Mouse (Mus musculus) testis, adult 2 months (tissue): ENCODE measurements around the gene Gm38392. TPM values are rescaled to one million over a fixed set of nuclear protein-coding genes. Genes with fewer than 3 reads are reported as not detected.
A peak's percentile ranks its signal among the peaks of the same experiment; 100 is the strongest.
"Not testable (repeated sequence)": the region's sequence is repeated elsewhere in the genome, so short reads cannot be mapped to it uniquely, and the experiment has no call there.

ENCODE experiments used
- H3K27ac ChIP-seq: fragments of 200-500 bp; 2 replicates; pipeline ENCODE4 v1.5.1; 2012; ENCODE audit warnings: low read depth, low read length; ENCODE audit not compliant: control insufficient read depth, insufficient read depth
- H3K27me3 ChIP-seq: fragments of 200-500 bp; 2 replicates; pipeline ENCODE4 v1.6.1; 2012; ENCODE audit warnings: mild to moderate bottlenecking, low read length, moderate library complexity; ENCODE audit not compliant: control insufficient read depth, insufficient read depth
- H3K36me3 ChIP-seq: fragments of 200-500 bp; 2 replicates; pipeline ENCODE4 v1.6.1; 2012; ENCODE audit warnings: mild to moderate bottlenecking, low read length; ENCODE audit not compliant: control insufficient read depth, insufficient read depth
- H3K4me1 ChIP-seq: fragments of 200-500 bp; 2 replicates; pipeline ENCODE4 v1.6.1; 2012; ENCODE audit warnings: low read length; ENCODE audit not compliant: control insufficient read depth, insufficient read depth
- H3K4me3 ChIP-seq: fragments of 200-500 bp; 2 replicates; pipeline ENCODE4 v1.5.1; 2012; ENCODE audit warnings: low read depth, mild to moderate bottlenecking, low read length, moderate library complexity, mixed read lengths; ENCODE audit not compliant: control insufficient read depth
- CTCF ChIP-seq: fragments of 200-500 bp; IDR thresholded peaks from 2 replicates; pipeline ENCODE4 v1.5.1; 2012; ENCODE audit warnings: low read depth, mild to moderate bottlenecking, inconsistent platforms, low read length, moderate library complexity; ENCODE audit not compliant: control insufficient read depth, insufficient read depth, insufficient replicate concordance
- POLR2A ChIP-seq: fragments of 200-500 bp; IDR thresholded peaks from 2 replicates; pipeline ENCODE4 v1.6.1; 2012; ENCODE audit warnings: low read depth, mild to moderate bottlenecking, inconsistent platforms, low read length, moderate library complexity; ENCODE audit not compliant: control insufficient read depth
- polyA plus RNA-seq: library from polyadenylated mRNA; depleted of rRNA; stranded (reverse); fragments of >200 nt; gene quantifications from 2 replicates; pipeline ENCODE4 v1.2.3, GENCODE M21; 2012

The Gm38392 gene
- polyA plus RNA-seq, 1 experiment = 2.8 TPM

- TF ChIP-seq POLR2A = no peak
- TF ChIP-seq CTCF = no peak
- no peaks in the 10 kb centered on the region for H3K36me3 ChIP-seq
- no peak overlapping the region for H3K4me3 ChIP-seq
- H3K27me3 ChIP-seq = no peaks in the 10 kb centered on the region
- peaks cover 17% of the 10 kb centered on the region for H3K4me1 ChIP-seq
- H3K27ac ChIP-seq = no peak overlapping the region
Measured at GRCm38 (mm10) chr3:88328956-88329355, 41.9 kb upstream of the Gm38392 start.

GRCm38 (mm10) chr3:88324951-88325405 is 38.0 kb upstream of the Gm38392 start, which contains the start of gene Glmp:
Gene Glmp, plus strand, starts transcription at chr3:88325023.
- Histone ChIP-seq H3K4me3 (peak within 1 kb of the TSS; percentile 77), H3K36me3 (no peaks in the 10 kb centered on the region), H3K4me1 (peaks cover 7% of the 10 kb centered on the region), H3K27ac (no peak within 1 kb of the TSS), H3K27me3 (no peaks in the 10 kb centered on the region)
- TF ChIP-seq CTCF (no peak), POLR2A (0 out of 2 replicates have a peak, but pooled peaks have one; percentile 23)

- H3K4me3 ChIP-seq = no peak overlapping the region
- no peaks in the 10 kb centered on the region for H3K27me3 ChIP-seq
- peaks cover 3% of the 10 kb centered on the region for H3K4me1 ChIP-seq
- H3K36me3 ChIP-seq = peaks cover 2% of the 10 kb centered on the region
- no peak overlapping the region for H3K27ac ChIP-seq
- TF ChIP-seq CTCF (no peak), POLR2A (no peak)
Measured at GRCm38 (mm10) chr3:88299172-88299571, 12.2 kb upstream of the Gm38392 start.

- H3K27ac ChIP-seq = peak overlapping the region; percentile 100
- no peak for TF ChIP-seq POLR2A
- TF ChIP-seq CTCF = no peak
- H3K27me3 ChIP-seq = no peaks in the 10 kb centered on the region
Measured at GRCm38 (mm10) chr3:88297321-88297851, 10.4 kb upstream of the Gm38392 start.

GRCm38 (mm10) chr3:88296561-88297318 is 9.7 kb upstream of the Gm38392 start, which contains the start of the genes Tsacc and Cct3:
Gene Tsacc, minus strand, starts transcription at chr3:88296999.
Gene Cct3, plus strand, starts transcription at chr3:88297116.
- TF ChIP-seq POLR2A (peak; percentile 89), CTCF (no peak)
- Histone ChIP-seq H3K36me3 (peaks cover 1% of the 10 kb centered on the region; the same call in 1 of the 2 replicates), H3K4me3 (peak within 1 kb of the TSS; percentile 96), H3K4me1 (peaks cover 3% of the 10 kb centered on the region), H3K27me3 (no peaks in the 10 kb centered on the region), H3K27ac (peak within 1 kb of the TSS; percentile 100)

More at GRCm38 (mm10) chr3:88297321-88297851, 10.4 kb upstream of the Gm38392 start:
- Histone ChIP-seq H3K36me3 (peaks cover 1% of the 10 kb centered on the region; the same call in 1 of the 2 replicates), H3K4me1 (peaks cover 3% of the 10 kb centered on the region), H3K4me3 (peak overlapping the region; percentile 96)

- peak overlapping the region; percentile 100 for H3K27ac ChIP-seq
- peak overlapping the region; percentile 96 for H3K4me3 ChIP-seq
- peaks cover 1% of the 10 kb centered on the region; the same call in 1 of the 2 replicates for H3K36me3 ChIP-seq
- no peak for TF ChIP-seq CTCF
- TF ChIP-seq POLR2A = no peak
- H3K4me1 ChIP-seq = peaks cover 3% of the 10 kb centered on the region
- H3K27me3 ChIP-seq = no peaks in the 10 kb centered on the region
Measured at GRCm38 (mm10) chr3:88296110-88296560, 9.1 kb upstream of the Gm38392 start.

GRCm38 (mm10) chr3:88295272-88295671 is 8.3 kb upstream of the Gm38392 start:
- H3K4me1 ChIP-seq, H3K27me3 ChIP-seq, H3K36me3 ChIP-seq, H3K27ac ChIP-seq: not testable (repeated sequence)
- H3K4me3 ChIP-seq = peak overlapping the region; percentile 96
